Mouse (Mus musculus) adrenal gland, adult (tissue): ENCODE results near the gene Gm7929.
"Not testable (repeated sequence)": the region's sequence is repeated elsewhere in the genome, so short reads cannot be mapped to it uniquely, and the experiment has no call there.

Experiments used
- DNase-seq, 2 experiments: peaks; one replicate each; pipeline ENCODE4 v3.0.0; 2022 to 2023; ENCODE audit warnings: low spot score in 1 of 2; ENCODE audit not compliant: inconsistent age in 2 of 2

The Gm7929 gene

GRCm38 (mm10) chr14:41750514-41750913 is at the start of gene Gm7929:
TSS of gene Gm7929 (minus strand) at chr14:41750614.
- not testable (repeated sequence) for DNase-seq

GRCm38 (mm10) chr14:41772341-41772740 is 21.9 kb upstream of the Gm7929 start, which contains the start of gene Gm47189:
TSS of gene Gm47189 (minus strand) at chr14:41772441.
- not testable (repeated sequence) for DNase-seq

GRCm38 (mm10) chr14:41755931-41756330 is 5.5 kb upstream of the Gm7929 start:
- DNase-seq = peak; percentile 4 to 31

- DNase-seq = not testable (repeated sequence)
Measured at GRCm38 (mm10) chr14:41723437-41723836, 27.0 kb downstream of the Gm7929 start.

- DNase-seq = not testable (repeated sequence)
Measured at GRCm38 (mm10) chr14:41717180-41717579, 33.2 kb downstream of the Gm7929 start.

- not testable (repeated sequence) for DNase-seq
Measured at GRCm38 (mm10) chr14:41701785-41702184, 48.6 kb downstream of the Gm7929 start, which contains the start of gene Gm8068. TSS of gene Gm8068 (minus strand) at chr14:41701885.
